Mouse (Mus musculus): Measurements from ENCODE around the gene Grem1. TPM values are rescaled to one million over a fixed set of nuclear protein-coding genes. Genes with fewer than 3 reads are reported as not detected.

Grem1 gene
- polyA plus RNA-seq, 1 experiment, result not detected

GRCm38 (mm10) chr2:113778036-113778435 is 19.6 kb upstream of the Grem1 start:
- H3K27ac ChIP-seq (replicated peaks; ENCODE audit: low read depth, low read length), result no peak overlapping the region
- no peaks in the 10 kb centered on the region for H3K4me1 ChIP-seq (ENCODE audit: control insufficient read depth, insufficient read depth, insufficient read length, low read length)
- H3K4me3 ChIP-seq (ENCODE audit: insufficient read depth, low read depth, low read length), result no peak overlapping the region

GRCm38 (mm10) chr2:113776297-113776696 is 17.9 kb upstream of the Grem1 start:
- H3K4me1 ChIP-seq (ENCODE audit: control insufficient read depth, insufficient read depth, insufficient read length, low read length), result no peaks in the 10 kb centered on the region
- no peak overlapping the region for H3K27ac ChIP-seq (replicated peaks; ENCODE audit: low read depth, low read length)
- H3K4me3 ChIP-seq (ENCODE audit: insufficient read depth, low read depth, low read length), result no peak overlapping the region

GRCm38 (mm10) chr2:113774150-113774805 is 15.8 kb upstream of the Grem1 start:
- Histone ChIP-seq H3K4me1 (ENCODE audit: control insufficient read depth, insufficient read depth, insufficient read length, low read length) (no peaks in the 10 kb centered on the region), H3K27ac (replicated peaks; ENCODE audit: low read depth, low read length) (no peak overlapping the region), H3K4me3 (ENCODE audit: insufficient read depth, low read depth, low read length) (no peak overlapping the region)

GRCm38 (mm10) chr2:113768541-113769303 is 10.3 kb upstream of the Grem1 start:
- Histone ChIP-seq H3K4me3 (ENCODE audit: insufficient read depth, low read depth, low read length) (no peak overlapping the region), H3K4me1 (ENCODE audit: control insufficient read depth, insufficient read depth, insufficient read length, low read length) (no peaks in the 10 kb centered on the region), H3K27ac (replicated peaks; ENCODE audit: low read depth, low read length) (no peak overlapping the region)

DNA sequence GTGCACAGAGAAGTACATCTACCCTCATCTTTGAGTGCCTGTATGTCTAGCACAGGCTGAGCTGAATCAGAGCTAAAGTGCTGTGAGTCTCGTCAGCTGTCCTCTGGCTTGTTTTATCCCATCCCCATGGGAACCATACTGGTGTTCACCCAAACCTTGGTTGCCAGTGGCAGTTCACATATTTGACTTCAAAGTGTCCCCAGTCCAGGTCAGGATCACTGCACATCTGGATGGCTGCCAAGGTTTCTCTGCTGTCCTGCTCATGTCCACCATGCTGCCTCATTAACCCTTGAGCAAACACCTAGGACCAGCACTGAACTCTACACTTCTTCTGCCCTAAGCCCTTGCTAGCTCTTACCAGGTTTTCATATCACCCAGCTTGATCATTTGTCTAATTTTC is 7.4 kb upstream of the Grem1 start:
- no peak overlapping the region for H3K4me3 ChIP-seq (ENCODE audit: insufficient read depth, low read depth, low read length)
- H3K27ac ChIP-seq (replicated peaks; ENCODE audit: low read depth, low read length), result no peak overlapping the region
- H3K4me1 ChIP-seq (ENCODE audit: control insufficient read depth, insufficient read depth, insufficient read length, low read length), result no peaks in the 10 kb centered on the region

GRCm38 (mm10) chr2:113764968-113765367 is 6.5 kb upstream of the Grem1 start:
- H3K4me3 ChIP-seq (ENCODE audit: insufficient read depth, low read depth, low read length), result no peak overlapping the region
- no peaks in the 10 kb centered on the region for H3K4me1 ChIP-seq (ENCODE audit: control insufficient read depth, insufficient read depth, insufficient read length, low read length)
- no peak overlapping the region for H3K27ac ChIP-seq (replicated peaks; ENCODE audit: low read depth, low read length)

DNA sequence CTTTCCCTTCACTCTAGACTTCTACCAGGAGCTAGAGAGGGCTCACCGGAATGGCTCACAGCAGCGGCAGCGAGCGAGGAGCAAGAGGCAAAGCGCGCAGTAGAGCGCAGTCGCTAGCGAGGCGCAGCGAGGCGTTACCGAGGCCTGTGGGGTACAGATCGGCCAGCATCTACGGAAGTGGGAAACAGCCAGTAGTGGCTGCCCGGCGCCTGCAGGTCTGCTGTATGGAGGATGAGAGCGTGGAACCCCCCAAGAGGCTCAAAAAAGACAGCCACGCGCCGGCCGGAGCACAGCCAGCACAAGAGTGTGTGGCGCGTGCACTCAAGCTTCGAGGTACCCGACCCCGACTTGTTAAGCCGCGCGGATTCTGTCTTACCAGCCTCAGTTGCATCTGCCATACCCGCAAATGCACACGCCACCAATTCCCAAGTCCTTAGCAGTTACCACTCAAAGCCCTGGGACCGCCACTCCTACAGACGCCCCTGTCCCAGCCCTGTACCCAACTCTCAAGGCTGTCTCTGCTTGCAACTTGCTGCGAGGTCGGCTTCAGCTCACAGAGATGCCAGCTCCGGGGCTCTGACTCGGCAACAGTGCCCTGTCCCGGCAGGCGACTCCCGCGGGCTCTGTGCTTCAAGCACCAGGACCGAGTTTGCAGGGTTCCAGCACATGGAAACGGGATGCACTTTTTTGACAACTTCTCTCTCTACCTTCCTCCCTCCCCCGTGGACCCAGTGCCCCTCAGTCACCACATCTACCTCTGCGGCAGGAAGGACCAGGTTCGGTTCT is 728 bp downstream of the Grem1 start:
- Histone ChIP-seq H3K4me3 (ENCODE audit: insufficient read depth, low read depth, low read length) (no peak overlapping the region), H3K4me1 (ENCODE audit: control insufficient read depth, insufficient read depth, insufficient read length, low read length) (no peaks in the 10 kb centered on the region), H3K27ac (replicated peaks; ENCODE audit: low read depth, low read length) (no peak overlapping the region)

- Histone ChIP-seq H3K4me1 (ENCODE audit: control insufficient read depth, insufficient read depth, insufficient read length, low read length) (no peaks in the 10 kb centered on the region), H3K4me3 (ENCODE audit: insufficient read depth, low read depth, low read length) (no peak overlapping the region), H3K27ac (replicated peaks; ENCODE audit: low read depth, low read length) (no peak overlapping the region)
Observed at GRCm38 (mm10) chr2:113756924-113757524, 1.4 kb downstream of the Grem1 start.

DNA sequence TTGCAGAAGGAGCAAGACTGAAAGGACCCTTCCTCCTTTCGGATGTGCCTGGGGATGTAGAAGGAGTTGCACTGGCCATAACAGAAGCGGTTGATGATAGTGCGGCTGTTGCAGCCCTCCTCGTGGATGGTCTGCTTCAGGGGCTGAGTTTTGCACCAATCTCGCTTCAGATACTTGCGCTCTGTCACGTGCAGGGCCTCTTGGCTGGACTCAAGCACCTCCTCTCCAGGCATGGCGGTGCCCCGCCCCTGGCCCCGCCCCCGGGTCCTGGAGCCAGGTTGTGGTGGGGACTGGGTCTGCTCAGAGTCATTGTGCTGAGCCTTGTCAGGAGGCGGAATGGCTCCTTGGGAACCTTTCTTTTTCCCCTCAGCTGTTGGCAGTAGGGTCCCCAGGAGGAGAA is 8.7 kb downstream of the Grem1 start:
- Histone ChIP-seq H3K4me3 (ENCODE audit: insufficient read depth, low read depth, low read length) (no peak overlapping the region), H3K27ac (replicated peaks; ENCODE audit: low read depth, low read length) (no peak overlapping the region), H3K4me1 (ENCODE audit: control insufficient read depth, insufficient read depth, insufficient read length, low read length) (no peaks in the 10 kb centered on the region)

GRCm38 (mm10) chr2:113749309-113749708 is 9.1 kb downstream of the Grem1 start:
- Histone ChIP-seq H3K4me3 (ENCODE audit: insufficient read depth, low read depth, low read length) (no peak overlapping the region), H3K4me1 (ENCODE audit: control insufficient read depth, insufficient read depth, insufficient read length, low read length) (no peaks in the 10 kb centered on the region), H3K27ac (replicated peaks; ENCODE audit: low read depth, low read length) (no peak overlapping the region)

DNA sequence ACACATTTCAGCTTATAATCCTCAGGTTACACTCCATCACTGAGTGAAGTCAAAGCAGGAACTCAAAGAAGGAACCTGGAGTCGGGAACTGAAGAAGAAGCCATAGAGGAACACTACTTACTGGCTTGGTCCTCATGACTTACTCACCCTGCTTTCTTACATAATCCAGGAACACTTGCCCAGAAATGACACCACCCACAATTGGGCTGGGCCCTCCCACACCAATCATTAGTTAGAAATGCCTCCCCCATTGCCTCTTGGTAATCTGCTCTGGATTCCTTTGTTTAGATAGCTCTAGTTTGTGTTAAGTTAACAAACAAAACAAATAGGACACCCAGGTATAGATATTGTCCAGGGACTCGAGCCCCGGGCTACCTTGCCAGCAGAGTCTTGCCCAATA is 29.9 kb downstream of the Grem1 start:
- H3K27ac ChIP-seq (replicated peaks; ENCODE audit: low read depth, low read length), result no peak overlapping the region
- H3K4me3 ChIP-seq (ENCODE audit: insufficient read depth, low read depth, low read length), result no peak overlapping the region
- H3K4me1 ChIP-seq (ENCODE audit: control insufficient read depth, insufficient read depth, insufficient read length, low read length), result no peaks in the 10 kb centered on the region

GRCm38 (mm10) chr2:113714801-113715200 is 43.6 kb downstream of the Grem1 start:
- no peak overlapping the region for H3K4me3 ChIP-seq (ENCODE audit: insufficient read depth, low read depth, low read length)
- H3K4me1 ChIP-seq (ENCODE audit: control insufficient read depth, insufficient read depth, insufficient read length, low read length), result no peaks in the 10 kb centered on the region
- no peak overlapping the region for H3K27ac ChIP-seq (replicated peaks; ENCODE audit: low read depth, low read length)

- Histone ChIP-seq H3K4me3 (ENCODE audit: insufficient read depth, low read depth, low read length) (no peak overlapping the region), H3K4me1 (ENCODE audit: control insufficient read depth, insufficient read depth, insufficient read length, low read length) (no peaks in the 10 kb centered on the region), H3K27ac (replicated peaks; ENCODE audit: low read depth, low read length) (no peak overlapping the region)
Observed at GRCm38 (mm10) chr2:113713406-113713805, 45.0 kb downstream of the Grem1 start.

- Histone ChIP-seq H3K4me3 (ENCODE audit: insufficient read depth, low read depth, low read length) (no peak overlapping the region), H3K27ac (replicated peaks; ENCODE audit: low read depth, low read length) (no peak overlapping the region), H3K4me1 (ENCODE audit: control insufficient read depth, insufficient read depth, insufficient read length, low read length) (no peaks in the 10 kb centered on the region)
Observed at GRCm38 (mm10) chr2:113707507-113707906, 50.9 kb downstream of the Grem1 start.

- no peak overlapping the region for H3K27ac ChIP-seq (replicated peaks; ENCODE audit: low read depth, low read length)
- no peak overlapping the region for H3K4me3 ChIP-seq (ENCODE audit: insufficient read depth, low read depth, low read length)
- no peaks in the 10 kb centered on the region for H3K4me1 ChIP-seq (ENCODE audit: control insufficient read depth, insufficient read depth, insufficient read length, low read length)
Observed at GRCm38 (mm10) chr2:113701507-113701906, 56.9 kb downstream of the Grem1 start.

All from brown adipose tissue, adult 24 weeks (tissue).